ENCODE assay signal across 14 mouse cellular contexts in the genomic region with DNA sequence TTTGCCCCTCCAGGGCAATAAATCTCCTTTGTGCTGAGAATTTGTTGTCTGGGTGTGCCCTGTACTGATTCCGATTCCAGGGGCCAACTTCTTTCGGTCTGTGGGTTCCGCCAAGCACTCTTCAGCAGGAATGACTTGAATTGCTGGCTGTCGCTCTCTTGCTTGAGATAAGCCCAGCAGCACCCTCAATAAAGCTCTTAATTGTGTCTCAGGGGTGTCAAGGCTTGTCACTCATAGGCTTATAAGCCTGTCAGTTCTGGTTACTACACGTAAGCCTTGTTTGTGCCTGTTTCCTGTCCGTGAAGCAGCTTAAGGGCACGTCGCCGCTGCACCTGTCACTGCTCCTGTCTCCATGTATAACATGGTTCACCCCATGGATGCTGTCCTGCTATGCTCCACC. TPM values are rescaled to one million over a fixed set of nuclear protein-coding genes. Genes with fewer than 3 reads are reported as not detected.
DNase-seq lines count a peak whose midpoint lies in the region; ATAC-seq and TF ChIP-seq lines count a peak whose summit lies in the region.
"Had no signal": no experiment of that assay in that cellular context is flagged by ENCODE, and none has a peak within 500 bp of the region (broad histone marks: within the 10 kb centered on the region; RNA-seq: fewer than 3 reads in every experiment).

No protein-coding gene starts in this region.

- H3K27ac ChIP-seq in heart, embryonic 13.5 days (replicated peaks): no peak overlapping the region; the same call in 1 of the 2 replicates
- no peak overlapping the region for H3K27ac ChIP-seq in liver, embryonic 12.5 days
- H3K27ac ChIP-seq in liver, postnatal 0 days (ENCODE audit: low read depth): no peak overlapping the region
- H3K27ac ChIP-seq in intestine, embryonic 14.5 days (ENCODE audit: low read depth): no peak overlapping the region
- H3K27ac ChIP-seq in neural tube, embryonic 13.5 days (replicated peaks): no peak overlapping the region
- H3K27ac ChIP-seq: gastrocnemius, adult 2 months; liver, embryonic 14.5 days had no signal

- WGBS in heart, embryonic 13.5 days: 42% methylated on average over 9 of the region's 9 CpGs
- 61% methylated on average over 9 of the region's 9 CpGs for WGBS in liver, embryonic 12.5 days (ENCODE audit: insufficient replicate concordance)
- 41% methylated on average over 9 of the region's 9 CpGs for WGBS in liver, postnatal 0 days (ENCODE audit: insufficient replicate concordance)
- WGBS in intestine, embryonic 14.5 days: 35% methylated on average over 9 of the region's 9 CpGs
- WGBS in neural tube, embryonic 13.5 days: 28% methylated on average over 9 of the region's 9 CpGs

- peaks cover 22% of the 10 kb centered on the region for H3K4me1 ChIP-seq in heart, embryonic 13.5 days
- no peaks in the 10 kb centered on the region for H3K4me1 ChIP-seq in liver, embryonic 12.5 days
- no peaks in the 10 kb centered on the region for H3K4me1 ChIP-seq in liver, postnatal 0 days (ENCODE audit: insufficient read depth)
- no peaks in the 10 kb centered on the region for H3K4me1 ChIP-seq in intestine, embryonic 14.5 days (replicated peaks; ENCODE audit: control insufficient read depth, insufficient read depth, low read length)
- peaks cover 7% of the 10 kb centered on the region for H3K4me1 ChIP-seq in neural tube, embryonic 13.5 days (replicated peaks)

- DNase-seq in heart, adult 18-20 months: no peak
- no peak for DNase-seq in liver, postnatal 0 days
- DNase-seq in intestine, embryonic 14.5 days (ENCODE audit: low spot score): peak; percentile 63
- no peak for DNase-seq in urinary bladder, postnatal 14 days (ENCODE audit: low spot score)
- DNase-seq in right cerebral cortex, postnatal 14 days: no peak
- DNase-seq: cerebellum, postnatal 14 days; gastrocnemius, adult 2 months; layer of hippocampus, postnatal 36 days had no signal

- H3K4me2 ChIP-seq in heart, embryonic 13.5 days: peak overlapping the region; percentile 58
- no peak overlapping the region for H3K4me2 ChIP-seq in liver, embryonic 12.5 days
- no peak overlapping the region for H3K4me2 ChIP-seq in liver, postnatal 0 days (ENCODE audit: low read depth, low read length)
- H3K4me2 ChIP-seq in intestine, embryonic 14.5 days (ENCODE audit: low read length): no peak overlapping the region
- peak overlapping the region; percentile 34 for H3K4me2 ChIP-seq in neural tube, embryonic 13.5 days

- TF ChIP-seq CTCF in liver, postnatal 0 days (IDR thresholded peaks at IDR 0.05; ENCODE audit: low read depth): no peak

- H3K27me3 ChIP-seq in heart, embryonic 13.5 days (replicated peaks): no peaks in the 10 kb centered on the region
- H3K27me3 ChIP-seq in liver, embryonic 12.5 days (replicated peaks): no peaks in the 10 kb centered on the region
- no peaks in the 10 kb centered on the region for H3K27me3 ChIP-seq in liver, postnatal 0 days (ENCODE audit: insufficient read depth, low read length)
- no peaks in the 10 kb centered on the region for H3K27me3 ChIP-seq in intestine, embryonic 14.5 days (replicated peaks; ENCODE audit: control insufficient read depth, insufficient read depth, low read length)
- H3K27me3 ChIP-seq in neural tube, embryonic 13.5 days: no peaks in the 10 kb centered on the region; the same call in 1 of the 2 replicates

- H3K9me3 ChIP-seq in heart, embryonic 13.5 days: no peaks in the 10 kb centered on the region
- no peaks in the 10 kb centered on the region for H3K9me3 ChIP-seq in liver, embryonic 12.5 days (replicated peaks)
- no peaks in the 10 kb centered on the region for H3K9me3 ChIP-seq in liver, postnatal 0 days (ENCODE audit: low read length)
- H3K9me3 ChIP-seq in intestine, embryonic 14.5 days (ENCODE audit: control insufficient read depth, low read length): no peaks in the 10 kb centered on the region
- no peaks in the 10 kb centered on the region for H3K9me3 ChIP-seq in neural tube, embryonic 13.5 days

- no peaks in the 10 kb centered on the region for H3K36me3 ChIP-seq in heart, embryonic 13.5 days
- no peaks in the 10 kb centered on the region for H3K36me3 ChIP-seq in liver, embryonic 12.5 days
- H3K36me3 ChIP-seq in liver, postnatal 0 days (replicated peaks; ENCODE audit: insufficient read depth, low read length): no peaks in the 10 kb centered on the region
- no peaks in the 10 kb centered on the region for H3K36me3 ChIP-seq in intestine, embryonic 14.5 days (ENCODE audit: control insufficient read depth, insufficient read depth, low read length)
- no peaks in the 10 kb centered on the region for H3K36me3 ChIP-seq in neural tube, embryonic 13.5 days

- H3K9ac ChIP-seq in heart, embryonic 13.5 days: peak overlapping the region; percentile 64
- H3K9ac ChIP-seq in liver, embryonic 12.5 days: no peak overlapping the region
- H3K9ac ChIP-seq in liver, postnatal 0 days (replicated peaks): no peak overlapping the region
- H3K9ac ChIP-seq in intestine, embryonic 14.5 days (ENCODE audit: low read length): no peak overlapping the region
- H3K9ac ChIP-seq in neural tube, embryonic 13.5 days: no peak overlapping the region
- H3K9ac ChIP-seq: liver, embryonic 14.5 days had no signal

- no peak for ATAC-seq in heart, embryonic 13.5 days (ENCODE audit: extremely low read depth, insufficient number of reproducible peaks, low FRiP score, low TSS enrichment)
- 0 out of 2 replicates have a peak, but pooled peaks have one; percentile 32 for ATAC-seq in liver, embryonic 12.5 days
- ATAC-seq in liver, postnatal 0 days: no peak
- peak; percentile 81 for ATAC-seq in intestine, embryonic 14.5 days (replicated peaks; ENCODE audit: low FRiP score, low TSS enrichment, low read depth)
- no peak; the same call in 1 of the 2 replicates for ATAC-seq in neural tube, embryonic 13.5 days (ENCODE audit: low read depth)
- ATAC-seq: inflammation-experienced regulatory T-cells, adult 6 months had no signal

- peak overlapping the region; percentile 22; the same call in 1 of the 2 replicates for H3K4me3 ChIP-seq in heart, embryonic 13.5 days
- no peak overlapping the region for H3K4me3 ChIP-seq in liver, embryonic 12.5 days
- H3K4me3 ChIP-seq in liver, postnatal 0 days (ENCODE audit: low read depth, low read length): no peak overlapping the region
- no peak overlapping the region for H3K4me3 ChIP-seq in intestine, embryonic 14.5 days (ENCODE audit: low read depth, low read length)
- no peak overlapping the region for H3K4me3 ChIP-seq in neural tube, embryonic 13.5 days
- H3K4me3 ChIP-seq: gastrocnemius, adult 2 months; myocyte had no signal

- TF ChIP-seq EP300 in liver, postnatal 0 days (IDR thresholded peaks at IDR 0.05; ENCODE audit: low read depth): no peak

RNA-seq across cellular contexts. Expression of a gene that starts 5.1 kb away (rescaled TPM):
- polyA plus RNA-seq in heart, embryonic 13.5 days (2015; fragmentation: Nextera tagmentation; extraction: Ambion mirVana): 43.8 and 54.8 TPM in 2 replicates
- 10 to 100 TPM in 1 of 2 experiments, 1 to 10 TPM in 1; 8.6 to 11.9 TPM for total RNA-seq in heart, adult 18-20 months (2021)
- polyA plus RNA-seq in liver, embryonic 12.5 days (2016; fragmentation: Nextera tagmentation; extraction: Ambion mirVana): 3.9 and 4.2 TPM in 2 replicates
- polyA plus RNA-seq in liver, postnatal 0 days (2015; fragmentation: Nextera tagmentation; extraction: Ambion mirVana): 0.35 and 0.47 TPM in 2 replicates
- 9.1 and 10.8 TPM in 2 replicates for polyA plus RNA-seq in intestine, embryonic 14.5 days (2014; fragmentation: Nextera tagmentation; extraction: Ambion mirVana)
- 7.2 and 7.8 TPM in 2 replicates for polyA plus RNA-seq in neural tube, embryonic 13.5 days (2015; fragmentation: Nextera tagmentation; extraction: Ambion mirVana)

RNA-seq across cellular contexts. Expression of a gene that starts 26.7 kb away (rescaled TPM):
- polyA plus RNA-seq in heart, embryonic 13.5 days (2015; fragmentation: Nextera tagmentation; extraction: Ambion mirVana): 9.3 and 12.1 TPM in 2 replicates
- total RNA-seq in heart, adult 18-20 months (2021): 10 to 100 TPM; 16.4 to 18.8 TPM
- 2.2 and 2.5 TPM in 2 replicates for polyA plus RNA-seq in liver, embryonic 12.5 days (2016; fragmentation: Nextera tagmentation; extraction: Ambion mirVana)
- 1.2 and 2.0 TPM in 2 replicates for polyA plus RNA-seq in liver, postnatal 0 days (2015; fragmentation: Nextera tagmentation; extraction: Ambion mirVana)
- 4.7 and 5.5 TPM in 2 replicates for polyA plus RNA-seq in intestine, embryonic 14.5 days (2014; fragmentation: Nextera tagmentation; extraction: Ambion mirVana)
- polyA plus RNA-seq in neural tube, embryonic 13.5 days (2015; fragmentation: Nextera tagmentation; extraction: Ambion mirVana): 1.2 and 1.6 TPM in 2 replicates

Comparison
In these comparisons a context has a peak if more than half of its experiments do, and no peak if none do; other contexts are left out.
1. ATAC-seq: peak in liver, embryonic 12.5 days (single experiment) and intestine, embryonic 14.5 days (single experiment); none in heart, embryonic 13.5 days (single experiment), liver, postnatal 0 days (single experiment) and neural tube, embryonic 13.5 days (single experiment).
2. H3K4me2 ChIP-seq: peak in heart, embryonic 13.5 days (single experiment) and neural tube, embryonic 13.5 days (single experiment); none in liver, embryonic 12.5 days (single experiment), liver, postnatal 0 days (single experiment) and intestine, embryonic 14.5 days (single experiment).